Mouse (Mus musculus): Measurements from ENCODE around the gene Vmn2r35.
"Not testable (repeated sequence)": the region's sequence is repeated elsewhere in the genome, so short reads cannot be mapped to it uniquely, and the experiment has no call there.

Vmn2r35 gene

GRCm38 (mm10) chr7:7819767-7820166 lies at the start of gene Vmn2r35:
Gene Vmn2r35 (minus strand): TSS chr7:7819867.
- DNase-seq (ENCODE audit: low spot score in 2 of 2), result not testable (repeated sequence)

GRCm38 (mm10) chr7:7794196-7794595 lies 25.5 kb downstream of the Vmn2r35 start:
- not testable (repeated sequence) for DNase-seq (ENCODE audit: low spot score in 2 of 2)

All from spleen, postnatal 36 days (tissue).